Mouse (Mus musculus) left cerebral cortex, postnatal 4 days (tissue): ENCODE data around the gene Cenpv. TPM values are rescaled to one million over a fixed set of nuclear protein-coding genes. Genes with fewer than 3 reads are reported as not detected.
"Not testable (repeated sequence)": the region's sequence is repeated elsewhere in the genome, so short reads cannot be mapped to it uniquely, and the experiment has no call there.

Source experiments
- DNase-seq: peaks from one replicate; pipeline ENCODE4 v3.0.0-alpha.2; 2022
- intact Hi-C: fragments of 180-260 bp; cut with DNase I; formaldehyde crosslinking; loops from one replicate; pipeline ENCODE4 v1.15.1; 2025
- total RNA-seq, 2 experiments: library from RNA; stranded (reverse); gene quantifications; 2 replicates each; pipeline ENCODE4 v1.2.3; 2021

Gene Cenpv
- total RNA-seq, 2 experiments from 2014 or later: 64.5 to 76.9 TPM

DNA sequence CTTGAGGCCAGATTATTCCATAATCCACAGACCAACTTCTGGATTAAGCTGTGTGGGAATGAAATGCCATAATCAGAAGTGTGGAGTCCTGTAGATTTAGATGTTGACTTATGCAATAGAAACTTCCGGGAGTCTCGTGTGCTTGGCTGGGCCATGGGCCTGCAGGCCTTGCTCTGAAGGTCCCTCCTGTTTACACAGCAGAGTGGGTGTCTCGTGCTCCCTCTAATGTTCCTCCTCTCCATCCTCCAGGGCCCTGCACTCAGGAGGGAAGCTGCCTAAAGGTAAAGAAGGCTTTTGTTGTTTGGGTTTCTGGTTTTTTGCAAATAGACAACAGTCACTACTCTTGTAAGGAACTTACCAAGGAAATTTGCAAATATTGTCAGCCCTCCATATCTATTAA, 29.5 kb downstream of the Cenpv start:
- intact Hi-C loops: no loop called here

GRCm38 (mm10) chr11:62508816-62509215, 30.2 kb downstream of the Cenpv start:
- DNase-seq, intact Hi-C loops: not testable (repeated sequence)

More for the DNA sequence above, 29.5 kb downstream of the Cenpv start:
- no peak for DNase-seq

DNA sequence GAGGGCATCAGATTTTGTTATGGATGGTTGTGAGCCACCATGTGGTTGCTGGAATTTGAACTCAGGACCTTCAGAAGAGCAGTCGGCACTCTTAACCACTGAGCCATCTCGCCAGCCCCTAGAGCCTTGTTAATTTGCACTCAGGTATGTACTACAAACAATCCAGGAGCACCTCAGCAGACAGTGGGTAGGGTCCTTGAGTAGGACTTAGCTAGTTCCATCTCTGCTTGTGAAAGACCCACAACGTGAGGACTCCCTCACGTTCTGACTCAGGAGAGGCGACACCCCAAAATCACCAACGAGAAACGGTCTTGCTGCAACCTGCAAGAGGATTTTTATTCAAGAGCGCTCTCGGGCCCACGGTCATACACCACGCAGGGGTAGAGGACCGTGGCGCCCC, 30.7 kb downstream of the Cenpv start:
- DNase-seq, intact Hi-C loops: not testable (repeated sequence)

DNA sequence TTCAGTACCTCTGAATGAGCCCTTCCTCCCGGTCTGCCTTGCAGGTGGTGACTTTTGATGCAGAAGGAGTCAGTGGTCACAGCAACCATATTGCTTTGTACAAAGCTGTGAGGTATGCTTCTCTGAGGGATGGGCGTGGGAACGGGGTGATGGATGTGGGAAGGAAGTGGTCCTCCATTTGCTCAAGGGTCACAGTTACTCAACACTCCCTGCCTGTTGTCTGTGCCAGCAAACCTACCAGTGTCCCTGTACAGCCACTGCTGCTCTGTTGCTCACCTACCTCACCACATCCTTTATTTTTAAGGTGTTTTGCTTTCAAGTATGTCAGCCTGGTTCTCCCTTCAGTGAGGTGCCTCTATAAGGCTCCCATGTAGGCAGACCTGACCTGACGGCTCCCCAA, 31.4 kb downstream of the Cenpv start:
- no peak for DNase-seq

DNA sequence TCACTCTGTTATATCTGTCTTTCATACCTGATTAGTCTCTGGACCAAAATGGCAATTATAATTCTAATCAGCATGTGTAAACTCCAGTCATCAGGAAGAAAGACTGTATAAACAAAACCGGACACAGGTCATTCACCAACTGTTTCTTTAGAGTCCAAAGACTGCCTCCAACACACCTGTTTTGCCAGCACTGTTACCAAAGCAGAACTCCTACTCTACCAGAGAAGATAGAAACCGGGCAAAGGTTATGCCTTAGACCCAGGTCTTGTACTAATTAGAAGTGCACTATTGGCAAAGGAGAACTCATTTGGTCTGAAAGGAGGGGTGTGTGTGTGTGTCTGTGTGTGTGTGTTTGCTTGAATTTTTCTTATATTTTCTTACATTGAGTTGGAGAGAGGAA, 38.5 kb downstream of the Cenpv start:
- DNase-seq: no peak
- intact Hi-C loops: no loop called here

More for the DNA sequence above, 31.4 kb downstream of the Cenpv start:
- intact Hi-C loops: no loop called here

DNA sequence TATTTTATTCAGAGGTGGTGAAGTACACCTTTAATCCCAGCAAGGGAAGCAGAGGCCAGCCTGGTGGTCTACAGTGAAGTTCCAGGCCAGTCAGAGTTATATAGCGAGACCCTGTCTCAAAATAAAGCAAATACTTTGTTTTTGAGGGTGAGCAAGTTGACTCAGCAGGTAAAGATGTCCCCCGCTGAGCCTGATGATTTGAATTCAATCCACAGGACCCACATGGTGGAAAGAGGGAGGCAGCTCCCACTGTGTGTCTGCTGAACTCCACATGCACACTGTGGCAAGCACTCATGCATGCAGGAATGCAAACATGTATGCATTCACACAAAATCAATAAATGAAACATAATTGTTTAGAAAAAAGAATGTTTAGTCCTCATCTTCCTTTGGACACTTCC, 40.3 kb downstream of the Cenpv start:
- no peak for DNase-seq
- intact Hi-C loops: no loop called here

GRCm38 (mm10) chr11:62497181-62497580, 41.9 kb downstream of the Cenpv start:
- no peak for DNase-seq
- intact Hi-C loops: no loop called here

DNA sequence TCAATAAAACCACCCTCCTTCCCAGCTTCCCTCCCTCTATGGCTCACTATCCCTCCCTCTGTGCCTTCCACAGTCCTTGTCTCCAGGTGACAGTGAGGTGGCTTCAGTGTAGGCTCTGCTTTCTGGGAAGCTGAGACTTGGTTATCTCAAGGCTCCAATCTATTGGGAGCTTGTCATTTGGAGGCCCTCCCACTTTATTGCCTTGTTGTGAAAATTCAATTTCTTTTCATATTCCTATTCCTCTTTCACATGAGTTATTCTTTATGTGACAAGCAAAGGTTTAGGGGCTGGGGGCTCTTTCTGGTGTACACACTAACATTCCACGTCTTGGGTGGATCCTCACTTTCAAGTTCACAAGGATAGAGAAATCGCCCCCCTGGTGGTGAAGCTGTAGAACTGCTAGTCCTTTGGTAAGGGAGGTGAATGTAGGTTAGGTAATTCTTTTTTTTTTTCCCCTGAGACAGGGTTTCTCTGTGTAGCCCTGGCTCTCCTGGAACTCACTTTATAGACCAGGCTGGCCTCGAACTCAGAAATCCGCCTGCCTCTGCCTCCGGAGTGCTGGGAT, 42.8 kb downstream of the Cenpv start:
- no peak for DNase-seq
- intact Hi-C loops: no loop called here

DNA sequence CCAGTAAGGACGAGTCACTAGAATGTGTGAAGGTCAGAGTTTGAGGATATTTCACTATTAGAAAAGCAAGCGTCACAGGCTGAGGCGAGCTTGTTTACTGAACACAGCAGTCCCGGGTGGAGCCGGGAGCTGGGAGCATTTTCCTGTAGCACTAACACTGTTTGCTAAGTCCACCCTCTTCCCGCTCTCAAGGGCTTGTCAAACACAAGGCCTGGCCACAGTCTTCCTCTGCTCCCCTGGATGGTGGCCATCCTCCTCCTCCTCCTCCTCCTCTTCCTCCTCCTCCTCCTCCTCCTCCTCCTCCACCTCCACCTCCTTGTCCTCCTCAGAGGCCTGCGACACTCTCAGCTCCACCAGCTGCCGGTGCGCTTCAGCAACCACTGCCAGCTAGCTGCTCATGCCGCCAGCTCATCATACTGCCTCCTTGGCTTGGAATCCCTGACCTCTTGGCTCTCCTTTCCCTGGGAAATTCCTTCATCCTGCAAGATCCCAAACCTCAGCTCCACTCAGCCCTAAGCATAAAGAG, 43.7 kb downstream of the Cenpv start:
- intact Hi-C loops: no loop called here
- no peak for DNase-seq

DNA sequence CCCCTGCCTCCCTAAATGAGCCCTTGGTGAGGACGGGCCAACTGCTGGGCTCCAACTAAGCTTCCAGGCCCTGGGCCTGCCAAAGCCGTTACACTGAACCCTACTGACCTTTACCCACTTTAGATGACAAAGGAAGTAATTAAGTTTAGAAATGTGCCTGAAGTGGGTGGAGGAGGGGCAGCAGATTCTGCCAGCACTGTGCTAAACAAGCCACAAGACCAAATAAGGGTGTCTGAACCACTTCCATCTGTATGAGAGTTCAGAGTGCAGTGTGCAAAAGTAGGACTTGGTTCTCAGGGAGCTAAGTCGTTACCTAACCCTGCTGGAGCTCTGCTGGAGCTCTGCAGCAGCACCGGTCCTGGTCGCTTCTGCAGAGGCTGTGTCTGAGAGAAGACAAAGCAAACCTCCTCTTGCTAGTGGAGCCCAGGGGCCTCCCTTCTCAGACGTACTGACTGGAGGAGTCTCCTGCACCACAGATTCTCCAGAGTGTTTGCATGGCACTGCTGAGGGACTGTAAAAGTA, 44.2 kb downstream of the Cenpv start:
- no peak for DNase-seq
- intact Hi-C loops: no loop called here

GRCm38 (mm10) chr11:62493701-62494100, 45.4 kb downstream of the Cenpv start:
- intact Hi-C loops: no loop called here

DNA sequence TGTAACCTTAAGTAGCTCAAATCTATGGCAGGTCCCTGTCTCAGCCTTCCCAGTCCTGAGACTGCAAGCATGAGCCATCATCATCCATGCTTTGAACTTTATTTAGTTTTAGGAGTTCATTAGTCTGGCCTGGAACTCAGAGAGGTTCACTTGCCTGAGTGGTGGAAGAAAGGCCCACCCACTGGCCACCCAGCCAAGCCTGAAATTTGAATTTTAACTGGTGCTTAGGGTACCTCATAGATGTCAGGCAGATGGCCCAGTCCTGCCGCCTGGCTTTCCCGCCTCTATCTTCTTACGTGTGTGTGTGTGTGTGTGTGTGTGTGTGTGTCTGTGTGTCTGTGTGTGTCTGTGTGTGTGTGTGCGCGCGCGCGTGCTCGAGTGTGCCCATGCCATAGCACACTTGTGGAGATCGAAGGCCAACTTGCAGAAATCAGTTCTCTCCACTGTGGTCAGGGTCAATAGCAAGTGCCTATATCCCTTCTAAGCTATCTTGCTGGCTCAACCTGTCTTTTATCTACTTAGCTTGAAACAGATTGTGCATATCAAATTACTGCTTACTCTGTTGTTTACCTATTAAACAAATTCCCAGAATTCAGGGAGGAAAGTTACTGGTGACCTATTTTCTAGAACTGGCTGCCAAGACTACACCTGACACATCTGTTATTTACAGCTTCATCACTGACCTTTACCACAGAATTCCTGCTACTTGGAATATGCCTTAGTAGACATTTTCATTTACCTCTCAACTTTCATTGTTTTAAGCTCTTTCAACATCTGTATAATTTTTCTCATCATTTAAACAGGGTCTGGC, 51.3 kb downstream of the Cenpv start:
- no peak for DNase-seq
- intact Hi-C loops: no loop called here

More at GRCm38 (mm10) chr11:62493701-62494100, 45.4 kb downstream of the Cenpv start:
- no peak for DNase-seq

- no peak for DNase-seq
- intact Hi-C loops: no loop called here
These were observed 52.1 kb downstream of the Cenpv start for GRCm38 (mm10) chr11:62486949-62487348.

DNA sequence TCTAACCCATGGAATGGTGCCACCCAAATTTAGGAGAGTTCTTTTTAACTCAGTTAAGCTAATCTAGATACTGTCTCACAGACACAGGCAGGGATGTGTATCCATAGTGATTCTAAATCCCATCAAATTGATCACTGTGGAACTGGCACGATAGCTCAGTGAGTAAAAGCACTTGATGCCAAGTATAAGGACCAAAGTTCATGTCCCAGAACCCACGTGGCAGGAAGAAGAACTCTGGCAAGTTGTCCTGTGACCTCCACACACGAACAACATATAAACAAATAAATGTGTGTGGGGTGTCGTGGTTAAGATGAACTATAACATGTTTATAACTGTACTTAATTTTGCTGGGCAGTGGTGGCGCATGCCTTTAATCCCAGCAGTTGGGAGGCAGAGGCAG, 59.5 kb downstream of the Cenpv start:
- intact Hi-C loops: no loop called here
- DNase-seq: no peak

GRCm38 (mm10) chr11:62478931-62479330, 60.1 kb downstream of the Cenpv start:
- DNase-seq: no peak
- intact Hi-C loops: no loop called here

DNA sequence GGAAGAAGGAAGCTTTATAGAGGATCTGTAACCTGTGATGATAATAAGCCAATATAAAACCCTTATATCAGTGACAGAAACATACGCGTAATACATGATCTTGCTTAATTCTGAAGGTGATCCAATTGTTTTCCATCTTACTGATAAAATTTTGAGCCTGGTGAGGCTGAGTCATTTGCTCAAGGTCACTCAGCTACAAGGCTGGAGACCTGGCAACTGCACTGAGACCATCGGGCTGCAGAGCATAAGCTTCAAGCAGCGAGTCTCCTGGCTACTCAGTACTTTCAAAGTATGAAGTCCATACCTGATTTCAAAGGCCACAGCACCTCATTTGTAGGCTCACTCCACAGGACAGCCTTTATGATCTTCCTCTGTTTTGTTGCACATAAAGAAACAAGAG, 62.9 kb downstream of the Cenpv start:
- no peak for DNase-seq
- intact Hi-C loops: no loop called here

Other genes starting within 250 kb of the Cenpv start
- 1 to 10 TPM; 5.4 to 6.8 TPM for gene Pigl, start 80.8 kb downstream of the Cenpv start, total RNA-seq
- gene Ncor1, start 80.7 kb downstream of the Cenpv start, total RNA-seq: 100 to 1,000 TPM; 287 to 297 TPM
- gene Ubb, start 11.9 kb upstream of the Cenpv start, total RNA-seq: 1,000 to 10,000 TPM; 1,560 to 1,622 TPM
- 10 to 100 TPM; 36.9 to 40.4 TPM for gene Trpv2, start 35.2 kb upstream of the Cenpv start, total RNA-seq
- gene Lrrc75a, start 109.3 kb upstream of the Cenpv start, total RNA-seq: 10 to 100 TPM; 14.4 to 16.7 TPM
- 10 to 100 TPM; 18.1 to 19.6 TPM for gene Mmgt2, start 109.4 kb upstream of the Cenpv start, total RNA-seq
- gene Zfp287, start 192.6 kb upstream of the Cenpv start, total RNA-seq: 10 to 100 TPM; 23.7 to 24.4 TPM
- not detected for gene Gm10428, start 213.8 kb upstream of the Cenpv start, total RNA-seq